Mouse (Mus musculus) heart, postnatal 0 days (tissue): ENCODE data around the gene Hspa12a.

ENCODE experiments used
- CTCF ChIP-seq: IDR thresholded peaks from 2 replicates; pipeline ENCODE4 v1.5.1; 2016; ENCODE audit warnings: antibody characterized with exemption, control low read depth, low read depth
- EP300 ChIP-seq: IDR thresholded peaks from 2 replicates; pipeline ENCODE4 v1.6.1; 2016; ENCODE audit warnings: antibody characterized with exemption, low read depth

DNA sequence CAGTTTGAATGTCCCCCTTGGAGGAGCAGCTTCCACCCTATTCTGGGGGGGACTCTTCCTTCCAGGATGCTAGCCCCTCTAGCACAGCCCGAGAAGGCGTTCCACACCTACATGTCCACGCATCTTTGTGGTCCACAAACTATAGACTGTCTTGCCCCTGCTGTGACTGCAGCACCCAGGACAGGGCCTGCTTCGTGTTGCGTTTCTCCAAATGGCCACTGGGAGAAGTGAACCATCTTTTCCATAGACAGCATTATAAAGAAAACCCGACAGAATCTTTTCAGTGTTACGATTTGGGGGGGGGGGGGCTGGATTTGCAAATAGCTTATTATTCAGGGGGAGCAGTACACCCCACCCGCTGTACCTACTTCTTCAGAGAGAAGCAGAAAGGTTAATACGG, 36.8 kb downstream of the Hspa12a start:
- TF ChIP-seq CTCF (peak; percentile 20), EP300 (no peak)
